Mouse (Mus musculus) ES-Bruce4 (cell line): ENCODE measurements around the gene Olfr810. TPM values are rescaled to one million over a fixed set of nuclear protein-coding genes. Genes with fewer than 3 reads are reported as not detected.

ENCODE experiments used
- H3K27ac ChIP-seq: 2 replicates; pipeline ENCODE4 v1.5.1; 2012; ENCODE audit warnings: low read length, inconsistent platforms; ENCODE audit not compliant: insufficient read depth
- H3K27me3 ChIP-seq: 2 replicates; pipeline ENCODE4 v1.6.1; 2012; ENCODE audit warnings: mild to moderate bottlenecking, low read length, inconsistent platforms; ENCODE audit not compliant: control insufficient read depth, poor library complexity, insufficient read depth, severe bottlenecking
- H3K36me3 ChIP-seq: 2 replicates; pipeline ENCODE4 v1.6.1; 2012; ENCODE audit warnings: inconsistent platforms, mild to moderate bottlenecking, low read length, moderate library complexity; ENCODE audit not compliant: control insufficient read depth, poor library complexity, insufficient read depth, severe bottlenecking
- H3K4me1 ChIP-seq: one replicate; pipeline ENCODE4 v1.8.1; 2011; ENCODE audit warnings: low read length; ENCODE audit not compliant: control insufficient read depth, insufficient read depth
- H3K4me3 ChIP-seq: 2 replicates; pipeline ENCODE4 v1.5.1; 2011; ENCODE audit warnings: low read depth, mild to moderate bottlenecking, low read length
- H3K9ac ChIP-seq: 2 replicates; pipeline ENCODE4 v1.6.1; 2012; ENCODE audit warnings: low read depth, mild to moderate bottlenecking, inconsistent platforms; ENCODE audit not compliant: poor library complexity, severe bottlenecking
- H3K9me3 ChIP-seq: replicated peaks from 2 replicates; pipeline ENCODE4 v1.6.1; 2012; ENCODE audit warnings: mild to moderate bottlenecking, low read length, inconsistent platforms; ENCODE audit not compliant: control insufficient read depth, poor library complexity, insufficient read depth, severe bottlenecking
- CTCF ChIP-seq: IDR thresholded peaks from one replicate; pipeline ENCODE4 v1.8.1; 2011; ENCODE audit warnings: low read depth, low read length
- EP300 ChIP-seq: IDR thresholded peaks from 2 replicates; pipeline ENCODE4 v1.6.1; 2011; ENCODE audit warnings: low read depth, low read length; ENCODE audit not compliant: insufficient read depth
- POLR2A ChIP-seq: IDR thresholded peaks from one replicate; pipeline ENCODE4 v1.8.1; 2011; ENCODE audit warnings: low read length; ENCODE audit not compliant: insufficient read depth
- polyA plus RNA-seq: library from polyadenylated mRNA; stranded (reverse); fragments of >200 nt; gene quantifications from 2 replicates; pipeline ENCODE4 v1.2.4, GENCODE M21; 2011; ENCODE audit warnings: low read depth; ENCODE audit not compliant: missing spikeins, insufficient read depth, insufficient read length

Gene Olfr810
- polyA plus RNA-seq: not detected in 2 replicates

DNA sequence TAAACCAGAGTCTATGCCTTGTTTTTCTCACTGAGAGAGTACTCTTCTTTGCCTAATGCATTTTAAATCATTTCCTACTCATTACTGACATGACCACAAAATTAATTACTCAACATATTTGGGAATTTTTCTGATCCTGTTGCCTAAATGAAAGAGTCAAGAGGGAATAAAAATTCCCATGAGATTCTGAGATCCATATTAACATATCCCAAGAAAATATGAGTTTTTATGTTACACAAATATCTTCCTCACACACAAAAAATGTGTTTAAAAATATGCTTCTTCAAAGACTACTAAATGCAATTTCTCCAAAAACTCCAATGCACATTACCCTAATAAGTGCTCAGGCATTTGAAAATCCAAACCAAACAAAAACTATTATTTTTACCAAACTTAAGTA, at the start of gene Olfr810:
Gene Olfr810 (minus strand): TSS at position 101 of the 400 bp plus-strand sequence.
- H3K27ac ChIP-seq: no peak within 1 kb of the TSS
- H3K4me1 ChIP-seq: no peaks in the 10 kb centered on the region
- H3K27me3 ChIP-seq: no peaks in the 10 kb centered on the region
- no peaks in the 10 kb centered on the region for H3K36me3 ChIP-seq
- H3K9ac ChIP-seq: no peak within 1 kb of the TSS
- TF ChIP-seq CTCF: no peak
- no peak for TF ChIP-seq POLR2A
- no peak for TF ChIP-seq EP300
- no peaks in the 10 kb centered on the region for H3K9me3 ChIP-seq
- no peak within 1 kb of the TSS for H3K4me3 ChIP-seq

DNA sequence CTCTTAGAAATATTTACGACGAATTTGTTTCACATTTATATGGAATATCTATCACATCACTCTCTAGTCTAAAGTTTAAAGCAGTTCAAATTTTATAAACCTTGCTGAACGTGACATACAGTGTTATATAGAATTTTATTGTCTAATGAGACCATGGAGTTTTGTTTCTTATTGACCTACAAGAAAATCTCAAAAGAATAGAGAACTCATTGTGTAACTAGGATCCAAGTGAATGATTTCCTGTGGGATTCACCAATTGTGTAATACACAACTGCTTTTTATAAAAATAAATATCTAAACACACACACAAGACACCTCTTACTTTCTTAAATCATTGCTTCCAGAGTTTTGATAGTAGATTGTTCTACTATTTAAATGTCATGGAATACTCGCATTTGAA, 9.6 kb upstream of the Olfr810 start, which contains the start of gene Olfr811:
Gene Olfr811 (minus strand): TSS at position 101 of the 400 bp plus-strand sequence.
- Histone ChIP-seq H3K4me1 (no peaks in the 10 kb centered on the region), H3K4me3 (no peak within 1 kb of the TSS), H3K9ac (no peak within 1 kb of the TSS), H3K36me3 (no peaks in the 10 kb centered on the region), H3K27me3 (no peaks in the 10 kb centered on the region), H3K27ac (no peak within 1 kb of the TSS), H3K9me3 (no peaks in the 10 kb centered on the region)
- TF ChIP-seq EP300: no peak
- TF ChIP-seq CTCF: no peak
- no peak for TF ChIP-seq POLR2A

DNA sequence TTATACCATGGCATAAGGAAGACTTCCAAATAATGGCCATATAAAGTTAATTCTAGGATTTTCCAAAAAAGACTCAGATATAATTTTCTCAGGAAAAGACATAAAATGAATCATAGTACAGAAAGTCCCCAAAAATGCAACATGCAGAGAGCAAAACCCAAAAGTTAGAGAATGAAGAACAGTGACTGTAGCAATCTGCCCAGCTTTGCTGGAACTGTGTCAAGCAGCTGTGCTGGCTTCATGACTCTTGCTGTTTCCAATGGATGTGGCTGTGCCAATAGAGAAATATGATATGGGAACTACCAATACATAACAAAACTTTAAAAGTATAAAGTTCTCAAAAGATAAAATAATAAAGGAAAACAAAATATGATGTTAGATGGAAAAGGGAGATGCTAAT, 16.6 kb downstream of the Olfr810 start:
- Histone ChIP-seq H3K36me3 (no peaks in the 10 kb centered on the region), H3K9ac (no peak overlapping the region), H3K4me3 (no peak overlapping the region), H3K4me1 (no peaks in the 10 kb centered on the region), H3K27me3 (no peaks in the 10 kb centered on the region), H3K27ac (no peak overlapping the region), H3K9me3 (no peaks in the 10 kb centered on the region)
- TF ChIP-seq CTCF (no peak), POLR2A (no peak), EP300 (no peak)

DNA sequence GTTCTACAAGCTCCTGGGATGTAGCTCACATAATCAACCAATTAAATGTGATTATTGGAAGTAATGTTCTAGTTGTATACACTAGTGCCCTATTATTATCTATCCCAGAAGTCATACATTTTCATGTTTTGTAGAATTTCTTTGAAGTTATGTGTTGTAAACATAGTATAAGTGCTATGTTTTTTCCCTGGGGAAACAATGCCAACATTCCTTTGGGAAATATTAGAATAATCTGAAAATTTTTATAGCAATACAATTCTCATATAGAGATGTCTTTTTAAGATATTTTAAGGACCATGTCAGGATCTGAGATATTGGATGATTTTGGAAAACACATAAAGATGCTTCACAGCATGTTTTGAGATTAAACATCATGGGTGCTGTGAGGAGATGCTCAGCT, 20.4 kb downstream of the Olfr810 start, which contains the start of gene Olfr809:
Gene Olfr809 (plus strand): TSS at position 301 of the 400 bp plus-strand sequence.
- TF ChIP-seq CTCF (no peak), EP300 (no peak), POLR2A (no peak)
- H3K27ac ChIP-seq: no peak within 1 kb of the TSS
- H3K4me1 ChIP-seq: no peaks in the 10 kb centered on the region
- no peaks in the 10 kb centered on the region for H3K36me3 ChIP-seq
- H3K9ac ChIP-seq: no peak within 1 kb of the TSS
- no peak within 1 kb of the TSS for H3K4me3 ChIP-seq
- no peaks in the 10 kb centered on the region for H3K9me3 ChIP-seq
- no peaks in the 10 kb centered on the region for H3K27me3 ChIP-seq

DNA sequence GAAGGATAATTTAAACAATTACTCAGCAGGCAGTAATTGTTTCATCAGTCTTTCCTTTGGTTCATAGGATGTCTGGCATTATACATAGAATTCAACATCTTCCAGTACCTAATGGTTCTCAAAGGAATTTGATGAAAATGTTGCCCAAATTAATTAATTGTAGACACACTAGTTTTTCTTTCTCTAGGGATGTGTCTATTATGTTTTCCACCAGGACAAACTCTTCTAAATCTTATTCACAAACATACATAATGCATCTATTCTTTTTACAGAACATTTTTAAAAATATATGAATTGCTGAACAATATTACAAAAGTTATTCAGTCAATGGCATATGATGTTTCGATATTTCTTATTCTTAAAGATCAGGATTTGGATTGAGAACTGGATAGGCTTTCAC, 29.5 kb downstream of the Olfr810 start, which contains the start of gene Olfr808:
Gene Olfr808 (plus strand): TSS at position 301 of the 400 bp plus-strand sequence.
- Histone ChIP-seq H3K36me3 (no peaks in the 10 kb centered on the region), H3K9ac (no peak within 1 kb of the TSS)
- TF ChIP-seq EP300: no peak
- no peak for TF ChIP-seq CTCF

DNA sequence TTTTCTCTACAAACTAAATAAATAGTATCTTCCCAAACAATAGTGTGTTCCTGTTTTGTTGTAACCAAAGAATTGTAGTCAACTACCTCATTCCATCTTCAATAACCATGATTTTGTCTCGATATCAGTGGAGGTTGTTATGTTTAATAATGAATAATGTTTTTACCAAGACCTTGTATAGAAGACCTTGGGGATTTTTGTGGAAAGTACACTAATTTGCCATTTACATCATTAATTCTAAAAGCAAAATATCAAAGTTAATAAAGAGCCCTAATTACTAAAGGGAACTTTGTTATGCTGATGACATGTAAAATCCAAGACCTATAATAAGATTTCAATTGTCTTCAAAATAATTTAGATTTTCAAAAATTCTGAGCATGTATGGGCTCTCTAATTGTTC, 37.0 kb downstream of the Olfr810 start, which contains the start of gene Olfr807:
Gene Olfr807 (minus strand): TSS at position 101 of the 400 bp plus-strand sequence.
- Histone ChIP-seq H3K4me3 (no peak within 1 kb of the TSS), H3K27me3 (no peaks in the 10 kb centered on the region), H3K4me1 (no peaks in the 10 kb centered on the region), H3K9me3 (no peaks in the 10 kb centered on the region), H3K9ac (no peak within 1 kb of the TSS), H3K27ac (no peak within 1 kb of the TSS), H3K36me3 (no peaks in the 10 kb centered on the region)
- TF ChIP-seq CTCF (no peak), EP300 (no peak), POLR2A (no peak)

More for the DNA sequence above, 29.5 kb downstream of the Olfr810 start, which contains the start of gene Olfr808:
- Histone ChIP-seq H3K27ac (no peak within 1 kb of the TSS), H3K27me3 (no peaks in the 10 kb centered on the region), H3K4me3 (no peak within 1 kb of the TSS), H3K4me1 (no peaks in the 10 kb centered on the region), H3K9me3 (no peaks in the 10 kb centered on the region)
